Mouse (Mus musculus) limb, embryonic 14.5 days (tissue): ENCODE data around the gene a. TPM values are rescaled to one million over a fixed set of nuclear protein-coding genes. Genes with fewer than 3 reads are reported as not detected.

ENCODE experiments used
- ATAC-seq: fragments of 200-750 bp; cut with Nextera tagmentation; 2 replicates; pipeline ENCODE4 v1.8.0; 2017; ENCODE audit warnings: low read depth, moderate number of reproducible peaks, moderate TSS enrichment; ENCODE audit not compliant: low FRiP score
- DNase-seq: peaks from one replicate; pipeline ENCODE4 v3.0.0-alpha.2; 2015; ENCODE audit warnings: low spot score
- H3K27ac ChIP-seq: fragments of 300-500 bp; sonication (generic); replicated peaks from 2 replicates; pipeline ENCODE4 v1.5.1; 2014; ENCODE audit warnings: low read depth, mild to moderate bottlenecking, low read length, moderate library complexity, mixed read lengths
- H3K27me3 ChIP-seq: fragments of 300-500 bp; sonication (generic); 2 replicates; pipeline ENCODE4 v1.6.1; 2014; ENCODE audit warnings: low read length, mixed read lengths; ENCODE audit not compliant: control insufficient read depth, insufficient read depth
- H3K36me3 ChIP-seq: fragments of 300-500 bp; sonication (generic); 2 replicates; pipeline ENCODE4 v1.6.1; 2014; ENCODE audit warnings: mild to moderate bottlenecking, low read length, moderate library complexity, mixed read lengths; ENCODE audit not compliant: control insufficient read depth, insufficient read depth
- H3K4me1 ChIP-seq: fragments of 300-500 bp; sonication (generic); 2 replicates; pipeline ENCODE4 v1.6.1; 2014; ENCODE audit warnings: antibody characterized with exemption, low read length, mixed read lengths; ENCODE audit not compliant: control insufficient read depth, insufficient read depth
- H3K4me2 ChIP-seq: fragments of 300-500 bp; sonication (generic); replicated peaks from 2 replicates; pipeline ENCODE4 v1.6.1; 2014; ENCODE audit warnings: low read depth, mild to moderate bottlenecking, low read length, moderate library complexity; ENCODE audit not compliant: severe bottlenecking
- H3K4me3 ChIP-seq: fragments of 300-500 bp; sonication (generic); replicated peaks from 2 replicates; pipeline ENCODE4 v1.5.1; 2014; ENCODE audit warnings: low read length
- H3K9ac ChIP-seq: fragments of 300-500 bp; sonication (generic); 2 replicates; pipeline ENCODE4 v1.6.1; 2014; ENCODE audit warnings: mild to moderate bottlenecking, low read depth, low read length, moderate library complexity; ENCODE audit not compliant: severe bottlenecking
- H3K9me3 ChIP-seq: fragments of 300-500 bp; sonication (generic); 2 replicates; pipeline ENCODE4 v1.6.1; 2016; ENCODE audit warnings: low read length; ENCODE audit not compliant: control insufficient read depth
- POLR2A ChIP-seq: fragments of 200-500 bp; IDR thresholded peaks from 2 replicates; pipeline ENCODE4 v1.8.0; 2012; ENCODE audit warnings: inconsistent platforms, mild to moderate bottlenecking, moderate library complexity, borderline replicate concordance; ENCODE audit not compliant: insufficient read depth, insufficient read length; ENCODE audit errors: extremely low read depth
- WGBS: fragments of 180-500 bp; shearing (Covaris S2); extraction: QIAGEN DNeasy Blood & Tissue Kit; methylation state at CpG from one replicate; pipeline ENCODE4 v1.1.7; 2014; 5-methylcytosine and 5-hydroxymethylcytosine counted together
- polyA plus RNA-seq, 2 experiments: library from polyadenylated mRNA; depleted of rRNA in 1 of 2; stranded (reverse) in 1 of 2; unstranded in 1 of 2; fragments of >200 nt; fragmentation: Nextera tagmentation in 1 of 2; extraction: Ambion mirVana in 1 of 2; gene quantifications; 2 replicates each; pipeline versions ENCODE4 v1.2.1 to v1.2.3; 2012 to 2014

Gene a
- polyA plus RNA-seq, 2 experiments, result 19.9 to 54.5 TPM

- ATAC-seq, result no peak
- Histone ChIP-seq H3K27ac (no peak overlapping the region), H3K9me3 (no peaks in the 10 kb centered on the region), H3K4me2 (no peak overlapping the region), H3K36me3 (no peaks in the 10 kb centered on the region; the same call in 1 of the 2 replicates), H3K27me3 (no peaks in the 10 kb centered on the region), H3K4me3 (no peak overlapping the region), H3K9ac (no peak overlapping the region), H3K4me1 (peaks cover 6% of the 10 kb centered on the region; the same call in 1 of the 2 replicates)
- DNase-seq, result no peak
- no peak for TF ChIP-seq POLR2A
- 68% methylated on average over 1 of the region's 1 CpGs for WGBS
Measured at GRCm38 (mm10) chr2:154818599-154818998, 27.4 kb downstream of the a start.

- no peak for TF ChIP-seq POLR2A
- WGBS, result 85% methylated on average over 1 of the region's 1 CpGs
- no peaks in the 10 kb centered on the region for H3K9me3 ChIP-seq
- no peak overlapping the region for H3K4me3 ChIP-seq
- DNase-seq (no peak), ATAC-seq (no peak)
- no peaks in the 10 kb centered on the region for H3K27me3 ChIP-seq
- no peak overlapping the region for H3K27ac ChIP-seq
- peaks cover 6% of the 10 kb centered on the region; the same call in 1 of the 2 replicates for H3K4me1 ChIP-seq
- no peak overlapping the region for H3K4me2 ChIP-seq
- no peaks in the 10 kb centered on the region; the same call in 1 of the 2 replicates for H3K36me3 ChIP-seq
- no peak overlapping the region for H3K9ac ChIP-seq
Measured at GRCm38 (mm10) chr2:154820346-154820745, 29.1 kb downstream of the a start.

- no peaks in the 10 kb centered on the region for H3K27me3 ChIP-seq
- no peak overlapping the region for H3K4me2 ChIP-seq
- WGBS, result 84% methylated on average over 1 of the region's 1 CpGs
- H3K36me3 ChIP-seq, result peaks cover 4% of the 10 kb centered on the region; the same call in 1 of the 2 replicates
- TF ChIP-seq POLR2A, result no peak
- no peaks in the 10 kb centered on the region for H3K4me1 ChIP-seq
- H3K9me3 ChIP-seq, result no peaks in the 10 kb centered on the region
- H3K4me3 ChIP-seq, result no peak overlapping the region
- H3K27ac ChIP-seq, result no peak overlapping the region
- ATAC-seq, result no peak
- DNase-seq, result no peak
- no peak overlapping the region for H3K9ac ChIP-seq
Measured at GRCm38 (mm10) chr2:154826054-154826538, 34.9 kb downstream of the a start.

GRCm38 (mm10) chr2:154827521-154827920 is 36.3 kb downstream of the a start:
- no peak for TF ChIP-seq POLR2A
- Histone ChIP-seq H3K9me3 (no peaks in the 10 kb centered on the region), H3K4me2 (no peak overlapping the region), H3K4me1 (no peaks in the 10 kb centered on the region), H3K9ac (no peak overlapping the region), H3K27ac (no peak overlapping the region), H3K27me3 (no peaks in the 10 kb centered on the region), H3K36me3 (0 out of 2 replicates have a peak, but pooled peaks cover 4% of the 10 kb centered on the region), H3K4me3 (no peak overlapping the region)
- ATAC-seq (no peak), DNase-seq (no peak)
- 80% methylated on average over 4 of the region's 4 CpGs for WGBS

GRCm38 (mm10) chr2:154832471-154832870 is 41.3 kb downstream of the a start:
- DNase-seq (no peak), ATAC-seq (no peak)
- no peaks in the 10 kb centered on the region for H3K9me3 ChIP-seq
- peaks cover 9% of the 10 kb centered on the region; the same call in 1 of the 2 replicates for H3K36me3 ChIP-seq
- WGBS, result 85% methylated on average over 4 of the region's 4 CpGs
- no peak for TF ChIP-seq POLR2A
- H3K4me3 ChIP-seq, result no peak overlapping the region
- H3K4me1 ChIP-seq, result no peaks in the 10 kb centered on the region
- no peaks in the 10 kb centered on the region for H3K27me3 ChIP-seq
- no peak overlapping the region for H3K27ac ChIP-seq
- H3K9ac ChIP-seq, result no peak overlapping the region
- H3K4me2 ChIP-seq, result no peak overlapping the region

GRCm38 (mm10) chr2:154834149-154834865 is 43.1 kb downstream of the a start:
- TF ChIP-seq POLR2A, result no peak
- Histone ChIP-seq H3K4me2 (no peak overlapping the region), H3K9me3 (0 out of 2 replicates have a peak, but pooled peaks cover 7% of the 10 kb centered on the region), H3K27me3 (no peaks in the 10 kb centered on the region), H3K4me3 (no peak overlapping the region), H3K27ac (no peak overlapping the region), H3K9ac (no peak overlapping the region), H3K36me3 (peaks cover 5% of the 10 kb centered on the region; the same call in 1 of the 2 replicates), H3K4me1 (no peaks in the 10 kb centered on the region)
- DNase-seq (no peak), ATAC-seq (no peak)
- WGBS, result 94% methylated on average over 6 of the region's 6 CpGs
